Mouse (Mus musculus): Measurements from ENCODE around the gene Lrrc1.

The Lrrc1 gene

DNA sequence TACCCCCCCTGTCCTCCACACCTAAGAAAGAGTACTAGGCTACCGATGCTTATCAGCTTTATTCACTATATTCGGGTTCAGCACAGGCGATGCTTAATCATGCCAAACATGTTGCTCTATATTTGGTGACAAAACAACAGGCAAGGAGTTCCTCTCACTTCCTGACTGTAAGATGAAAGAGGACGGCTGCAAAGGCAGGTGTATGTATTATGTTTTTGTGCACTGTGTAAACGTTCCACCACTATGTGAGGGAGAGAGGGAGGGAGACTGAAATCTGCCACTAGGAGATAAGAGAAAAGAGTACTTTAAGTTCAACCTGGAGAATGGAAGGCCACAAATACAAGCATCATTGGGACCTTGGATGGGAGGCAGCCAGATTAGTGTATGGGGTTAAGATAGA, 77.7 kb downstream of the Lrrc1 start:
- no peak for DNase-seq (ENCODE audit: low read depth, low spot score)

DNA sequence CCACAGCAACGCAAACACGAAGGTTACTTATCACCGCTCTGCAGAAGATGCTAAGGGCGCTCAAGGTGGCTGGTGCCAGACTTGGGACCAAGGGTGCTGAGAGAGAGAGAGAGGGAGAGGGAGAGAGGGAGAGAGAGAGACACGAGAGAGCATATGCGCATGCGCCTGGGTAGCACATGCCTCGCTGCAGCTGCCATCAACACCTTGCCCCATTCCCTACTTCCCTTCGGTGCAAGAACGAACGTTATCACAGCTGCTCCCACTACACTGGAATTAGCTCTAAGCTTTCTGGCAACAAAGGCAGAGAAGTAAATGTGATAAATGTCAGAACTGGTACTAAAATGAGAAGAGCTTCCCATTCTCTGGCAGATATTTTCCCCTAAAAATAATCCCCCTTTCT, 79.3 kb downstream of the Lrrc1 start:
- DNase-seq (ENCODE audit: low read depth, low spot score), result no peak

DNA sequence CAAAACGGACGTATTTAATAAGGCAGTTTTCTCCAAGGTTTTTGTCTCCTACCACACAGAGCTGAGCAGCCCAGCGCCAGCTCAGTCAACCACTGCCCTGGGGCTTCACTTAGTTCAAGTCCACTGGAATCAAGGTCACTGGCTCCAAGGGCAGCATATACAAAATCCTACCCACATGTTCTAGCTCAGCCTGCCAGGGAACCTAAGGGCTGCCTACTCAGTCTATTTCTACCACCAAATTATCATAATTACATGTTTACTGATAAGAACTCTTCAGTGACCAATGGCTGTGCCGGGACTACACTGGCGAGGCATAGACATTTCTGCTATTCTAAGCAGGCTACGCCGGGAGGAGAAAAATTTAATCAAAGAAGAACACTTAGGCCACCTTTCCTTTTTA, 80.8 kb downstream of the Lrrc1 start:
- DNase-seq (ENCODE audit: low read depth, low spot score), result no peak

DNA sequence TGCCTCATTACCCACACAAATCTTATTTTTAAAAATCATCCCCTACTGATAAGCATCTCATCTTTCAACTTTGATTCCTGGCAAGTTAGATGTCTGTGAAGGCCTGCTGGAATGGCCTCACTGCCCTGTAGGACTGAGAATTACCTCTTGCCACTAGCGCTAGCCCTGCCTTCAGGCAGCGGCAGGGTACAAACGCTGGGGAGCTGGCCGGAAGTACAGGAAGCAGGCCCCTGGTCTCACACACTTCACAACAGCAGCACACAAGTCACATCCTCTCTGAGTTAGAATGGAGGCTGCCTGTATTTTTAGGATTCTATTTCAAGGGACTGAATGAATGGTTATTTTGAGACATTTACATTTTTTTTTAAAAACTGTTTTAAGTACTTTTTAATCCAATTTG, 81.5 kb downstream of the Lrrc1 start:
- no peak for DNase-seq (ENCODE audit: low read depth, low spot score)

DNA sequence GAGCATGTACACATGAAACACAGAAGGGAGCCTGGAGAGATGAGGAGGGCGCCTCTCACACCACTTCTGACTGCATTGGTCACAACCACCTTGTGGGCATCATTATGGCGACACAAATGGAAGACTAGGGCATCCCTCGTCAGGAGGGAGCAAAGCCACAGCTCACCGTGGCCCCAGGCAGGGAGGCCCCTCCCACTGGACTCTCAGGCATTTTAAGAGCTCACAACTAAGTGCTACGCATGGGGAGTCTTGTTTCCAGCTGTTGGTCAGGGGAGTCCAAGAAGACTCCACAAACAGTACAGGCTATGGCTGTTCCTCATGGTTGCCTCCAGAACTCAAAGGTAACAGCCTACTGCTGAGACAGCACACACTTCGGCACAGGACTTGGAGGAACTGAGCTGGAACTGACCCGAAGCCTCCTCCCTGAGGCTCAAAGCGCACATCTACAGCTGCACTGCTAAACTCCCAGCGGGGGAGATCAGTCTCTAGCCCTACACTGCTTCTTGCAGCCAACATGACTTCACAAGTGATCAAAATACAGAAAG, 83.2 kb downstream of the Lrrc1 start:
- no peak for DNase-seq (ENCODE audit: low read depth, low spot score)

DNA sequence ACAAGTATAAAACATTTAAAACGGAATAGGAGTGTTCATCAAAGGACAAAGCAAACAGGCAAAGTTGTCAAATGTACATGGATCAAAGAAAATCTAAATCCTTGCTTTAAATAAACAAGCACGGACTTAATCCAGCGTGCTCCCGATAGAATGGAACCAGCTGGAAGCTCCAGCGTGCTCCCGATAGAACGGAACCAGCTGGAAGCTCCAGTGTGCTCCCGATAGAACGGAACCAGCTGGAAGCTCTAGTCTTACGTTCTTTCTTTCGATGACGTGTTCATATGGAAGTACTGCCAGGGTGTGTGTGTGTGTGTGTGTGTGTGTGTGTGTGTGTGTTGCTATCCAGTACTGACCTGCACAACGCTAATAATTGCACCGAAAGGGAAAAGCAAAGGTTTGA, 84.3 kb downstream of the Lrrc1 start:
- no peak for DNase-seq (ENCODE audit: low read depth, low spot score)

DNA sequence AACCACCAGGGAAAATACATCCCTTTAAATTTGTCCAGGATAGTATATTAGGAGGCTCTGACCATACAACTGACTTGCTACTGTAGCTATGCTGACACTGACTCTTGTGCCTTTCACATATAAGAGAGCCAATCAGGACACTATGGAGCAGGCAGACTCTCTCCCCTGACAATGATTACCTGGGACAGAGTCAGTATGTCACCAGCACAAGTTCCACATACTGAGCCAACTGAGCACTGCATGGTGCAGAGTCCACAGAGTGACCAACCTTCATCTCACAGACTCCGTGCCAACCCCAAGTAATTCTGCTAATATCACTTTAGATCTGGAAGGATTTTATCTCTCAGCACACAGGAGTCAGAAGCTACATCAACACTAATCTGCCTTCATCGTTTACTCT, 85.3 kb downstream of the Lrrc1 start:
- no peak for DNase-seq (ENCODE audit: low read depth, low spot score)

DNA sequence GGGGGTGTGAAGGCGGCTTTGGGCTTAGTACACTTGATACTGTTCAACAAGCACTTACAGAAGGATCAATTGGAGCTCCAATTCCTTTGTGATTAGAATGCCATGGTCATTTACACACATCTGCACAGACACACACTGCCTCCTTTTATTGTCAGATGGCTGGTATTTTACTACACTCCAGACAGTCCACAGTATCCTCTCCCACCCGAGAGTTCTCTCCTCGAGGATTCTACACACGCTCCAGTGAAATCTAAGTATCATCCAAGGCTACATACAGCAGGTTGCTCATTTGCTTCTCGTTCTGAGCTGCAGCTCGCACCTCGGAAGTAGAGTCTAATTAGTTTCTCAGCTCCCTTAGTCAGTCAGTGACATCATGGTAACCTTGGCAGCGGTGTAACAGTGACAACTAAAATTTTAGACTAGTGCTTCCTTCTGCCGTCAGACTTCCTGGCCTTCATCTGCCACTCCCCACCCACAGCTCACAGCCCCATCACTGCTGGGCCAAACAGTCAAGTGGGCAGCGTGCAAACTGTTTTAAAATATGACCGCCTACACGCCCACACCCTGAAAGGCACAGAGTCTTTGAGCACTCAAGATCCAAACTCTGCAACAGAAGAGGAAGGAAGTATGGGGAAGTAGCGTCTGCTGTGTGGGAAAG, 88.4 kb downstream of the Lrrc1 start:
- no peak for DNase-seq (ENCODE audit: low read depth, low spot score)

DNA sequence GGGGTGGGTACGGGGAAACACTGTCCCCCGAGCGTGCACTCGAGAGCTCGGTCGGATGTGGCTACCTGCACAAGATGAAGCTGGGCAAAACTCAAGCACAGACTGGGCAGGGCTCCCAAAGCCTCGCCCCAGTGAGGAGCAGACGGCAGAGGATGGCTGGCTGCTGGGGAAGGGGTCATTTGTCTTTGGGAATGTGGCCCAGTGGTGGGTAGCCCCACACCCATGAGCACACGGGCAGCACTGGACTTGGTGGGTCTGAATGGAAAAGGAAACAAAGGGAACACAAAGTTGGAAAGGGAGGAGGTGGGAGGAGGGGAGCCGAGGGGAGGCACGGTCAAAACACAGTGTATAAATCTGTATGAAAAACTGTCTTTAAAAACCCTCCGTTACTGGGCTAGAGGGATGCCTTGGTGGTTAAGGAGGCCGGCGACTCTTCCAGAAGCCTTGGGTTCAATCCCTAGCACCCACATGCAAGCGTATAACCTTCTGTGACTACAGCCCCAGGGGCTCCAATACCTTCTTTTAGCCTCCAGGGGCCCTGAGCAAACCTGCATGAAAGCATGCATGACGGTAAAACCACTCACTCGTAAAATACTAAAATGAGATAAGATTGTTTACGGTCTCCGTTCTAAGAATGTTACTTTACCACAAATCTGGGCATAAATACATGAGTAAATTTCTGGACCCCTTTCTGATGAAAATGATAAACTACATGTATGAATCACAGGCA, 89.1 kb downstream of the Lrrc1 start:
- no peak for DNase-seq (ENCODE audit: low read depth, low spot score)

DNA sequence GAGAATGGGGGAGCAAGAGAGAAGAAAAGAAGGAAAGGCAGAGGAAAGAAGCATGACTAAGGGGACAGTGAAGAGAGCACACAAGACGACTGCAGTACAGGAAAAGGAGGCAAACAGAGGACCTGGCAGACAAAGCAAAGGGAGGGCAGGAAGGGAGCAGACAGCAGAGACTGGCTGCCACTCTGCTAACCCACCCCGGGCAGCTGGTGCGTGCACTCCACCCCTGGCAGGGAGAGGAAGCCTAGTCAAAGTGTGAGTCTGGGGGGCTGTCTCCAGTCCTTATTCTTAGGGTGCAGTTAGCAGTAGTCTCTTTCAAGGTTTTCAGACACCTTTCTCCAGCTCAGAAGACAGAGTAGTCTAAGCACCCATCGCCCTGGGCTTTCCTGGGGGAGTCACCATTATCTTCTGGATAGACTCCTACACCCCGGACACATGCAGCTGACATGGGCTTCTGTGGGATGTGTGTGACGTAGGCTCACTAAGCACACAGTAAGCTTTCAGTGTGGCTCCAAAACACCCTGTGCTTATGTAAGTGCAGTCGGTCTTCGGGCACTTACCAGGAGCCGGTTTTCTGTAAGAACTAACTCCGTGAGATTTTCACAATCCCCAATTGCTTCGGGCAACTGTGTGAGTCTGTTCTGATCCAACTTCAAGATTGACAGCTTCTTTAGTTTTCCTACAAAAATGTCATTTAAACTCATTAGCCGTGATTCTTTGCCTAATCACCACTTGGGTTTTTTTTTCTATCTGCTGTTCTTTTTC, 92.4 kb downstream of the Lrrc1 start:
- DNase-seq (ENCODE audit: low read depth, low spot score), result no peak

DNA sequence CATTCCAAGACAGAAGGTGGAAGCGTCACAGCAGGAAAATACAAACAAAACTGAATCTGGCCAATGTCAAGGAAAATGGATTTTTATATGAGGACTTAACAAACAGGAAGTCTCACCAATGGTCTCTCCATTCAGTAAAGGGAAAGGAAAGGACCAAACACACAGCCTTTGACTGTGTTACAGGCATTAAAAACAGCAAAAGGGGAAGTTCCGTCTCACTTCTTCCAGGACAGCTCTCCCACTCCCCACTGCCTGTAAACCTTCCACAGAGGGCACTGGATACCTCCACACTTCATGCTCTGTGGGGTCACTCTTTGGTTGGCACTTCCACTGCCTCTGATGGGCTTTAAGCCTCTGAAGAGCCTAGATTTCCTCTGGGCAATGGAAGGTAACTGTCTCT, 94.2 kb downstream of the Lrrc1 start:
- no peak for DNase-seq (ENCODE audit: low read depth, low spot score)

DNA sequence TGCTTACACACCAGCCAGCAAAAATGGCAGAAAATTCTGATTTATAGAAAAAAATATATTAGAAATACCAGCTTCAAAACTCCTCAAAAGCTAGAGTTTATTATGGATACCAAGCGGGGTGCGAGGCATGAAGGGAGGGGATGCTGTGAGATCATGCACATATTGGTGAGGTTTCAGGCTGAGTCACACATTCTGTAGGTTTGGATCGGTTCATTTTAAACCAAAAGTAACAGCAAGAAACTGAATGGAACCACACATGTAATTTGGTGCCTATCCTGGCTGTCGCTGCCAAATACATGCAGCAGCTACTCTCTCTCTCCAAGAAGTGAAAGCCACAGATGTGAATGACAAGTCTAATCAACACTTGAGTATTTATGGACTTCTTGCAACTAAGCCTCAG, 99.8 kb downstream of the Lrrc1 start:
- no peak for DNase-seq (ENCODE audit: low read depth, low spot score)

DNA sequence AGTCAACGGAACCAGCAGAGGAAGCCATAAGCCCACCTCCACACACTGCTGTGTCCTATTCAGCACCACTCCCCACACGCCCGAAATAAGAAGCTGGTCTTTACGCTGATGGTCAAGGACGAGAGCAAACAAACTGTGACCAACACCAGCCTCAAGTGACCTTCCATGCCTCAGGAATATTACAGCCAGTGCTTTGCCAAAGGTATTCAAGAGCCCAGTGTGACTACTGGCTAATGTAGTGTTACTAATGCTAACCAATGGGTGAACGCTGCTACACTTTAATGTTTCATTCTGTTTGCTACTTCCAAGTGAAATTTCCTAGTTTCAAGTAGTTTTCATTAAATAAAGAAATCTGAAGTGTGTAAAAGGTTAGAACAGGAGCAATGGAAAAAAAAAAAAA, 105.3 kb downstream of the Lrrc1 start:
- DNase-seq (ENCODE audit: low read depth, low spot score), result no peak

DNA sequence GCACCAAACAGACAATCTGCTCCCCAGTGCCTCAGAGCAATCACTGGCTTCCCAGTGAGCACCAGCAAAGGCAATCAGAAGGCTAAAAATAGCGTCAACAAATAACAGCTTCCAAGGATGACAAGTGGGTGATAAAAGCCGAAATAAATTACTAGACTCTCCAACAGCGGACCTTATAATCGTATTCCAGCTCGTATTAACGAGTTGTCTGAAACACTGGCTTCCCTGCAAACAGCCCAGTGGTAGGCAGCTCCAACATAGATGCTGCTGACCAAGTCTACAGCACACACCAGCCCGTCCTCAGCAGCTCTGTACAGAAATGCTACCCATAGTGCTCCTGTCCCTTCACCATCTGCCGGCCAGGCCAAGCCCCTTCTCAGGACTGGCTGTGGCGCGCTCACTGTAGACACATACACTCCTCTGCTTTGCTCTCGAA, 105.8 kb downstream of the Lrrc1 start:
- no peak for DNase-seq (ENCODE audit: low read depth, low spot score)

DNA sequence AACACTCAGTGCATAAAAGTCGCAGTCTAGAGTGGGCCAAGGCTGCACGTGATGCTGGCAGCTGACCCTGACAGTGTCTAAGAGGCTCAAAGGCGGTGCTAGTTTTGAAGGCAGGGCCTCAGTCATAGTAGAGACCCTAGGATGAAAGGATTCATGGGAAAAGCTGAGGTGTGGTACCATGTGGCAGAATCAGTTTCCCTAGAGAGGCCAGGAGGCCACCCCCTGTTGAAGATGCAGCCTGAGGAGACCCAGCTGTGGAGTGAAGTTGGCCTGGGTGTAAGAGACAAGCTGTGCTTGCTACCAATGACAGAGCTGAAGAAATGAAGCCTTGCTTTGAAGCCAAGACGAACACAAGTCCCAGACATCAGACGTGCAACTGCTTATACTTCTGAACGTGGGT, 107.5 kb downstream of the Lrrc1 start:
- no peak for DNase-seq (ENCODE audit: low read depth, low spot score)

DNA sequence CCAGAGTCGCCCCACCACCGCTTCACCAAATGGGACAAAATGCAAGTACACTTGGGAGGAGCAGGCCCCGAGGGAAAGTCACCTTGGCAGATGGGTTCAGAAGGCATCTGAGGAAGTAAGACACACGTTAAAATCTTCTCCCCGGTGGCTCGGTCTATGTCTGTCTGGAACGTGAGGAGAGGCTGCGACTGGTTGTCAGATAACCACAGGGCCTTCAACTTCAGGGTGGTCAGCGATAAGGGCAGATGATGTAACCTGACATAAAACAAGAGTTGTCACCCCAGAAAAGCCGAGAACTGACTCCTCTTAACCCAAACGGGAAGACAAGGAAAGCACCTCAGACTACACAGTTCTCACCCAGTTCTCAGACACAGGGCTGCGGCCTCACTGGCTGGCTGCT, 109.7 kb downstream of the Lrrc1 start:
- DNase-seq (ENCODE audit: low read depth, low spot score), result no peak

DNA sequence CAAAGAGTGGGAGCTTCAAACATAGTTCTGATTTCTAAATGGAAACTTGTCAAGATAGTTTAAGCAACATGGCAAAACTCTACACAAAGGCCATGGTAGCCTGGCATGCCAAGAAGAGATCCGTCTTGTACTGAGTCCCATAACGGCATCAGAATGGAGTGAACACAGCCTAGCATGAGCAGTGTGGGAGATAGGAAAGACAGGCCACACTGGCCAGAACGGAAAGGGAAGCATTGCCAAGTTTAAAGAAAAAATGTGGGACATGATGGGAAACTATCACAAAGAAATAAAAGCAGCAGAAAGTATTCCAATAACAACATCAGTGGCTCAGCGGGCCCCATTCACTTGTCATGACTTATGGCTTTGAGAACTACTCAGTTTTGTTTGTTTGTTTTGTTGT, 111.2 kb downstream of the Lrrc1 start:
- DNase-seq (ENCODE audit: low read depth, low spot score), result no peak

DNA sequence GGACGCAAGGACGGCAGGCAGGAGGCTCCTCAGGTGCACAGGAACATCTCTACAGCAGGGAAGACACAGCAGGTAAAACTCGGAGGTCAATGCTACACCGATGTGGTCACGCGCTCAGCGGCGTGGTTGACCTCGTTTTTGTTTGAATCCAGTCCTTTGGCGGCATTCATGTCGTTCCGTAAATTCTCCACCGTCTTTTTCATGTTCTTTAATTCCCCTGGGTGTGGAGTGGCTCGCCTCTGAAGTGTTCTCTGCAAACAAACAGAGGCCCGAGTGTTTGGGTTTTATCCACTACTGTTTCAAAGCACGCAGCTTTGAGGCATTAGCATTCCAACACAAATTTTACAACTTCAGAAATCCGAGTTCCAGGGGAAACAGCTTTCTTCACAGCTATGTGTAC, 112.6 kb downstream of the Lrrc1 start:
- no peak for DNase-seq (ENCODE audit: low read depth, low spot score)

DNA sequence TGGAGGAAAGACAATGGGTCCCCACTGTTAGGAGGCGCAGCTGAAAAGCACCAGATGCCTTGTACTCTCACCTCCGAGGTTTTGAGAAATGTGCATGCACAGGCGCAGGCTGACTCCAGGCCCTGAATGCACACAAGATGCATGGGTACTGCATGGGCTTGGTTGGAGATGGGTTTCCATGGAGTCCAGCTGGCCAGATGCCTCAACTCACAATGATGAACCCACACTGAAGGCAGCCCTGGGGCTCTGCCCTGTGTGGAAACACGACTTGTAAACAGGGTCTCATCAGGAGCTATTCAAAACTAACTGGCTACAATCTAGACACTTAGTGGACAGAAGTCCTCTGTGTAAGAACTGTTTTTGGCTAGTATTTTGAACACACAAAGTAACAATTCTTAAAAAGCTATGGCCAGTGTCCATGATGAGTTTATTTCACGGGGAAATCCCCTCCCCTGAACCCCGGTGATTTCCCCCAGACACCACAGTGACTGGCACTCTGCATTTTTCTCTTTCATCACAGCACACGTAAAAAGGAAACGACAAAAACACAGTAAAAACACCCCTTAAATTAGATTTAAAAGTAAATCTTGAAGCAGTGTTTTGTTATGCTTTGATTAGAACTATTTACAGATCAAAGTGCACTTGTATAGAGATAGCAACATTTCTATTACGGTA, 114.1 kb downstream of the Lrrc1 start:
- no peak for DNase-seq (ENCODE audit: low read depth, low spot score)

DNA sequence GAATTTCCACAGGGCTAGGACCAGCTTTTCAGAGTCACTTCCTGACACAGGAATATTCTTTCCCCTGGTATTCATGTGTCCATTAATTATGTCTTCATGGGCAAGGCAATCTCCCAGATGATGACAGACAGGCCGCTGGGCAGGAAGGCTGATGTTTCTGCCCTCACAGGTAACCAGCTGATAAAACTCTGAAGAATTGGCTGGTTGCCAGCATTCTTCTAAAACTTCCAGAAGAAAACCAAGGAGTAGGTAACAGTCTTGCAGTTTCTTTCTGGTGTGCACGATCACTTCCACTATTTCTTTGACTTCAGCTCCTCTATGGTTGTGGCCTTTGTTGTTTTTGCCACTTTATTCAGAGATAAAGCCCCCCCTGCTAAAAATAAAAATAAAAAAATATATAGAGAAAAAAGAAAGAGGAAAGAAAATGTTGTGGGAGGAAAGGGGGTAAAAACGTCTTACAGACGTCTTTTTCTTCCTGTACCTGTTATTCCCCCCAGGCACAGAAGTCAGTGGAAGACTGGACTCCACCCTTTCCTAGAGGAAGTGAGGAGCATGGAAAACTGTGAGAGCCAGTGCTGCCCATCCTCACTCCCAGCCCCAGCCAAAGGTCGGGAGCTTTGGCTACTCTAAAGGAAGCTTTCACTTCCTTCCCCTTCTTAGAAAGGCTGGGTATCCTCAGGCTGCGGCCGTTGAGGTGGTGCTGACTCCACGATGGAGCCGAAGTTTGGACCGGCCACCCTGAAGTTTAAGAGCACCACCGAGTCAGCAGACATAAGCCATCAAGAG, 115.2 kb downstream of the Lrrc1 start:
- no peak for DNase-seq (ENCODE audit: low read depth, low spot score)

DNA sequence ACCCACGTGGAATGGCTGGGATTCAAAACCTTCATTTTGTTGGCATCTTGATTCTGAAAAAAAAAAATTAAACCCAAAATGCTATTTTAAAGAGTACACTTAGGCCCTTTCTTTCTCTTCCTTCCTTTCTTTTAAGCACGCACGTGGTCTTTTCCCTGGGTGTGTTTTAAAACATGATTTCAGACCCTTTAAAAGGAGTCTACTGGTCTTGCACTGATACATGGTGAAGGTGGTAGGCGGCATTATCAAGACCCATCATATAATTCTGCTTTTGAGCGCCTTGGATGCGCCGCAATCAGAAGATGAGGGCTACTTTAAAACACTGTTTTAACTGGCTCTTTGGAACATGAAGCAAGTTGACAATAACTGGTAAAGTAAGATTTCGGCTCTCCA, 115.9 kb downstream of the Lrrc1 start:
- no peak for DNase-seq (ENCODE audit: low read depth, low spot score)

Data from WW6 (cell line).